Mouse (Mus musculus) thymus, adult 2 months (tissue): ENCODE data around the gene Lamc2.

Source experiments
- CTCF ChIP-seq: fragments of 200-500 bp; IDR thresholded peaks from 2 replicates; pipeline ENCODE4 v1.5.1; 2012; ENCODE audit warnings: mild to moderate bottlenecking, control low read depth, low read length, moderate library complexity, borderline replicate concordance; ENCODE audit not compliant: control insufficient read depth, poor library complexity, insufficient read depth; ENCODE audit errors: extremely low read depth
- POLR2A ChIP-seq: fragments of 200-500 bp; IDR thresholded peaks from 2 replicates; pipeline ENCODE4 v1.6.1; 2012; ENCODE audit warnings: mild to moderate bottlenecking, low read length, control low read depth, moderate library complexity; ENCODE audit not compliant: control insufficient read depth, poor library complexity, insufficient read depth; ENCODE audit errors: extremely low read depth

GRCm38 (mm10) chr1:153174801-153175200, 11.4 kb downstream of the Lamc2 start:
- TF ChIP-seq CTCF: no peak
- TF ChIP-seq POLR2A: no peak
